Mouse (Mus musculus) midbrain, embryonic 14.5 days (tissue): ENCODE data around the gene Top1. TPM values are rescaled to one million over a fixed set of nuclear protein-coding genes. Genes with fewer than 3 reads are reported as not detected.
"Not testable (repeated sequence)": the region's sequence is repeated elsewhere in the genome, so short reads cannot be mapped to it uniquely, and the experiment has no call there.

Experiments used
- ATAC-seq: fragments of 200-750 bp; cut with Nextera tagmentation; 2 replicates; pipeline ENCODE4 v1.8.0; 2017; ENCODE audit warnings: moderate number of reproducible peaks, moderate library complexity; ENCODE audit not compliant: low FRiP score, low TSS enrichment
- DNase-seq: peaks from one replicate; pipeline ENCODE4 v3.0.0-alpha.2; 2015
- H3K27ac ChIP-seq: fragments of 300-500 bp; sonication (generic); replicated peaks from 2 replicates; pipeline ENCODE4 v1.5.1; 2014; ENCODE audit warnings: mild to moderate bottlenecking, low read depth, low read length, moderate library complexity
- H3K27me3 ChIP-seq: fragments of 300-500 bp; sonication (generic); 2 replicates; pipeline ENCODE4 v1.6.1; 2014; ENCODE audit warnings: low read length, control low read depth, mixed read lengths; ENCODE audit not compliant: control insufficient read depth, insufficient read depth
- H3K36me3 ChIP-seq: fragments of 300-500 bp; sonication (generic); 2 replicates; pipeline ENCODE4 v1.6.1; 2014; ENCODE audit warnings: low read length, control low read depth; ENCODE audit not compliant: control insufficient read depth, insufficient read depth
- H3K4me1 ChIP-seq: fragments of 300-500 bp; sonication (generic); 2 replicates; pipeline ENCODE4 v1.6.1; 2014; ENCODE audit warnings: mild to moderate bottlenecking, antibody characterized with exemption, low read length, control low read depth; ENCODE audit not compliant: control insufficient read depth, insufficient read depth
- H3K4me2 ChIP-seq: fragments of 300-500 bp; sonication (generic); 2 replicates; pipeline ENCODE4 v1.6.1; 2014; ENCODE audit warnings: mild to moderate bottlenecking, low read length, moderate library complexity
- H3K4me3 ChIP-seq: fragments of 300-500 bp; sonication (generic); replicated peaks from 2 replicates; pipeline ENCODE4 v1.5.1; 2014; ENCODE audit warnings: low read depth, low read length
- H3K9ac ChIP-seq: fragments of 300-500 bp; sonication (generic); replicated peaks from 2 replicates; pipeline ENCODE4 v1.6.1; 2014; ENCODE audit warnings: mild to moderate bottlenecking, low read length, moderate library complexity
- H3K9me3 ChIP-seq: fragments of 300-500 bp; sonication (generic); 2 replicates; pipeline ENCODE4 v1.6.1; 2016; ENCODE audit warnings: low read length, control low read depth, mixed read lengths; ENCODE audit not compliant: control insufficient read depth
- WGBS: fragments of 180-500 bp; shearing (Covaris S2); extraction: QIAGEN DNeasy Blood & Tissue Kit; methylation state at CpG from one replicate; pipeline ENCODE4 v1.1.7; 2014; 5-methylcytosine and 5-hydroxymethylcytosine counted together
- polyA plus RNA-seq: library from polyadenylated mRNA; unstranded; fragments of >200 nt; fragmentation: Nextera tagmentation; extraction: Ambion mirVana; gene quantifications from 2 replicates; pipeline ENCODE4 v1.2.1, GENCODE M21; 2014

The Top1 gene
- polyA plus RNA-seq, 1 experiment from 2014 or later, result 83.2 TPM

- not testable (repeated sequence) for H3K27ac ChIP-seq, H3K36me3 ChIP-seq, ATAC-seq, H3K9me3 ChIP-seq, H3K4me1 ChIP-seq, H3K27me3 ChIP-seq, H3K4me2 ChIP-seq, H3K4me3 ChIP-seq, DNase-seq, H3K9ac ChIP-seq
- WGBS, result 97% methylated on average over 2 of the region's 2 CpGs
These were observed 19.3 kb downstream of the Top1 start for GRCm38 (mm10) chr2:160664986-160665385.

- Histone ChIP-seq H3K27ac (no peak overlapping the region), H3K9me3 (no peaks in the 10 kb centered on the region), H3K4me1 (no peaks in the 10 kb centered on the region), H3K36me3 (peaks cover 16% of the 10 kb centered on the region), H3K4me3 (no peak overlapping the region), H3K27me3 (no peaks in the 10 kb centered on the region), H3K9ac (no peak overlapping the region), H3K4me2 (no peak overlapping the region)
- 97% methylated on average over 4 of the region's 4 CpGs for WGBS
- no peak for ATAC-seq
- DNase-seq, result no peak
These were observed 21.6 kb downstream of the Top1 start for GRCm38 (mm10) chr2:160667259-160667658.

DNA sequence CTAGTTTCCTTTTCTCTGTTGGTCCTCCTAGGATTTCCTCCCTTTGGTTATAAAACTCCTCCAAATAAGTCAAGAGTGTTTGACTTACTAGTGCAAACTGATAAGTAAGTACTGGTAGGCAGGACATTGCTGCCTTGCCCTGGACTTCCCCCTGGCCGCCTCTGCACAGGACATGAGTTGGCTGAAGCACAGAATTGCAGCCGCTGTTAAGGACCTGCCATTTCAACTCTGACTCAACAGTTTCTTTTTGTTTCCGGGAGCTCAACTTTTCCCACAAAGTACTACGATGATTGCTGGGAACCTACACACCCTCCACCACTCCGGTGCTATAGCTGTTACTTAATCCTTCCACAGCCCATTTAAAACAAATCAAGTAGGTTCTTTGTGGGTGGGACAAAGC, 54.6 kb downstream of the Top1 start:
- 76% methylated on average over 5 of the region's 5 CpGs for WGBS
- H3K27ac ChIP-seq, result no peak overlapping the region
- DNase-seq, result no peak
- no peak for ATAC-seq
- H3K4me2 ChIP-seq, result no peak overlapping the region
- no peaks in the 10 kb centered on the region for H3K27me3 ChIP-seq
- H3K4me3 ChIP-seq, result no peak overlapping the region
- H3K36me3 ChIP-seq, result peaks cover 81% of the 10 kb centered on the region
- no peaks in the 10 kb centered on the region for H3K9me3 ChIP-seq
- no peak overlapping the region for H3K9ac ChIP-seq
- H3K4me1 ChIP-seq, result no peaks in the 10 kb centered on the region

- Histone ChIP-seq H3K9me3 (no peaks in the 10 kb centered on the region), H3K27ac (no peak overlapping the region), H3K36me3 (peaks cover 82% of the 10 kb centered on the region), H3K4me3 (no peak overlapping the region), H3K27me3 (no peaks in the 10 kb centered on the region), H3K4me1 (no peaks in the 10 kb centered on the region), H3K4me2 (no peak overlapping the region), H3K9ac (no peak overlapping the region)
- no peak for ATAC-seq
- no peak for DNase-seq
- WGBS, result 90% methylated on average over 3 of the region's 3 CpGs
These were observed 55.9 kb downstream of the Top1 start for GRCm38 (mm10) chr2:160701603-160702002.

DNA sequence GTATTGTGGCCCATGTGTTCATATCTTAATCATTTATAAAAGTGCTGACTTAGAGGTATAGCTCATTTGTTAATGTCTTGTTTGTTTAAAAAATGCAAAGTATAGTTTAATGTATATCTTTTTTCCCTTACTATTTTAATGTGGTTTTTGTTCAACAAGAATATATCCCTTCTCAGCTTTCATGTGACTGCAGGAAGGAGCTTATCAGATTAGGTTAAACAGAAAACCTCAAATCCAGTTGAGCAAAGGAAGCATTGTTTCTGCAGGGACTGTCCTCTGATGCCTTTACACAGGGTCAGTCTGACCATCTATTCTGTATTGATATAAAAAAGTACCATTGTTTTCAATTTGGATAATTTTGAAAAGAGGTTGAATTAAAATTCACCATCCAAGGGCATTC, 57.1 kb downstream of the Top1 start:
- no peaks in the 10 kb centered on the region for H3K4me1 ChIP-seq
- H3K36me3 ChIP-seq, result peaks cover 82% of the 10 kb centered on the region

GRCm38 (mm10) chr2:160707673-160708072, 62.0 kb downstream of the Top1 start:
- ATAC-seq, result no peak
- no peaks in the 10 kb centered on the region for H3K9me3 ChIP-seq
- H3K4me3 ChIP-seq, result no peak overlapping the region
- H3K4me1 ChIP-seq, result no peaks in the 10 kb centered on the region
- WGBS, result 91% methylated on average over 3 of the region's 3 CpGs
- H3K27me3 ChIP-seq, result no peaks in the 10 kb centered on the region
- peaks cover 85% of the 10 kb centered on the region for H3K36me3 ChIP-seq
- no peak overlapping the region for H3K9ac ChIP-seq
- no peak overlapping the region for H3K4me2 ChIP-seq
- no peak for DNase-seq
- H3K27ac ChIP-seq, result no peak overlapping the region

More for the DNA sequence above, 57.1 kb downstream of the Top1 start:
- no peaks in the 10 kb centered on the region for H3K9me3 ChIP-seq
- H3K27ac ChIP-seq, result no peak overlapping the region
- H3K9ac ChIP-seq, result no peak overlapping the region
- ATAC-seq (no peak), DNase-seq (no peak)
- H3K4me3 ChIP-seq, result no peak overlapping the region
- H3K4me2 ChIP-seq, result no peak overlapping the region
- no peaks in the 10 kb centered on the region for H3K27me3 ChIP-seq

DNA sequence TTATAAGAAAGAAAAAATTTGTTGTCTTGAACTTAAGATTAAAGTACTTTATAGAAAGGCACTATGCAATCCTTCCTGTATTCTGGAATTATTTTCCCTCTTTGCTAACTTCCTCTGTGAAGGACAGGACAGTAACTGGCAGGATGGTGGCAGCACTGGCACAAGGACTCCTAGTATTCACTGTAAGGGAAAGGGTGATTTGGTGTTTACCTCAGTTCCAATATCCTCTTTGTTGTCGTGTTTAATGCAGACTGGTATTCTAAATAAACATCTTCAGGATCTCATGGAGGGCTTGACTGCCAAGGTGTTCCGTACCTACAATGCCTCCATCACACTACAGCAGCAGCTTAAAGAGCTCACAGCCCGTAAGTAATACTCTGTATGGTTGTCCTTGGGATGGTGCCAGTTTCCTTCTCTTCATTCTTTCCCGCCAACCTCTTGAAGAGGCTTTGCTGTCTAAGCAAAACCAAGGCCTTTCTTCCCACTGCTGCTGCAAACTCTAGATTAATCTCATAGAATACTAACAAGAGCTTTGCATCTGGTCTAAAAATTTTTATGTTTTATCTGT, 69.9 kb downstream of the Top1 start:
- Histone ChIP-seq H3K4me2 (no peak overlapping the region), H3K4me1 (no peaks in the 10 kb centered on the region), H3K27ac (no peak overlapping the region), H3K4me3 (no peak overlapping the region), H3K36me3 (peaks cover 94% of the 10 kb centered on the region), H3K9me3 (no peaks in the 10 kb centered on the region), H3K27me3 (no peaks in the 10 kb centered on the region), H3K9ac (no peak overlapping the region)
- ATAC-seq, result no peak
- DNase-seq, result no peak
- WGBS, result 88% methylated on average over 4 of the region's 4 CpGs

GRCm38 (mm10) chr2:160717269-160717668, 71.6 kb downstream of the Top1 start:
- Histone ChIP-seq H3K4me1 (no peaks in the 10 kb centered on the region), H3K9me3 (no peaks in the 10 kb centered on the region), H3K27ac (no peak overlapping the region), H3K9ac (no peak overlapping the region), H3K4me2 (no peak overlapping the region), H3K27me3 (no peaks in the 10 kb centered on the region), H3K36me3 (peaks cover 91% of the 10 kb centered on the region), H3K4me3 (no peak overlapping the region)
- WGBS, result 74% methylated on average over 5 of the region's 5 CpGs
- ATAC-seq (no peak), DNase-seq (peak; percentile 82)

DNA sequence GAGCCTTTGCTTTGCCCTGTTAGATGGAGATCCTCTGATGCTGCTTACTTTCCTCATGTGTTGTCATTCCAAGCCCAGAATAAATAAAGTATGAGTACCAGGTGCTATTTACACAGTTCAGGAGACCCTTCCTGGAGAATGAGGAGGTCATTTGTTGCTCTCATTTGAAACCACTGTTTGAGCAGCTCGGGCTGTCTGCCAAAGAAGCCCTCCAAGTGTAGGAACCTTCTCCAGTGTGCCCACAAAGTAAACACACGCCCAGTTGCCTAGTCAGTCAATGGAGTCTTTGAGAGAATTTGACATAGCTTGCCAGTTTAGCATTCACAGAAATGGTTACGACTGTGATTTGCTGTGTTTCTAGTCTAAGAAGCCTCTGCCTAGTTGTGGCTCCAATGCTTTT, 73.1 kb downstream of the Top1 start:
- Histone ChIP-seq H3K27ac (no peak overlapping the region), H3K9me3 (no peaks in the 10 kb centered on the region), H3K4me2 (no peak overlapping the region), H3K9ac (no peak overlapping the region), H3K36me3 (peaks cover 90% of the 10 kb centered on the region), H3K4me3 (no peak overlapping the region), H3K27me3 (no peaks in the 10 kb centered on the region), H3K4me1 (no peaks in the 10 kb centered on the region)
- WGBS, result 90% methylated on average over 3 of the region's 3 CpGs
- no peak for ATAC-seq
- DNase-seq, result no peak
